Mouse (Mus musculus) C2C12 (cell line): ENCODE measurements around the gene Pde4c.

Source experiments
- CTCF ChIP-seq: IDR thresholded peaks from one replicate; pipeline ENCODE4 v1.5.1; 2011; ENCODE audit not compliant: control insufficient read depth, insufficient read depth, insufficient read length
- FOSL1 ChIP-seq: IDR thresholded peaks from one replicate; pipeline ENCODE4 v1.8.0; 2011; ENCODE audit warnings: mild to moderate bottlenecking, low read length; ENCODE audit not compliant: poor library complexity, insufficient read depth, severe bottlenecking
- MAX ChIP-seq: IDR thresholded peaks from one replicate; pipeline ENCODE4 v1.6.1; 2011; ENCODE audit warnings: mild to moderate bottlenecking, control low read depth
- MYOG ChIP-seq: IDR thresholded peaks from one replicate; pipeline ENCODE4 v1.6.1; 2011; ENCODE audit not compliant: control insufficient read depth, insufficient read length; ENCODE audit errors: extremely low read depth
- USF1 ChIP-seq: IDR thresholded peaks from one replicate; pipeline ENCODE4 v1.6.1; 2011; ENCODE audit warnings: low read depth, mild to moderate bottlenecking, control low read depth, moderate library complexity

DNA sequence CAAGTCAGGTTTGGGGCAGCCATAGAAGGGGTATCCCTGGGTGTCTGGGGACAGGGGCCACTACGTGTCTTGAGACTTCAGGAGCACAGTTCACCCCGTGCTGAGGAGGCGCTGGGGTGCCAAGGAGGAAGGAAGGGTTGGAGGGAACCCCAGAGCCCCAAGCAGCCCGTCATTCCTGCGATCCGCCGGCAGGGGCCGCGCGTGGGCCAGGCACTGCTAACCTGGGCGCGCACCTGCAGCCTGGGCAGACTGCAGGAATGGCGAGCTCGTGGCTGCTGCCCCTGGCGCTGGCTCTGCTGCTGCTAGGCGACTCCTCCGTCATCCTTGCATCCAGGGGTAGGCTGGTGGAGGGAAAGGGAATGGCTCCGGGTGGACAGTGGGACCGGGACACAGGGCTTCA, 5.2 kb upstream of the Pde4c start, which contains the start of gene Gm3336:
- TF ChIP-seq CTCF (peak; percentile 88), MAX (no peak), USF1 (no peak), FOSL1 (no peak), MYOG (no peak)
